Mouse (Mus musculus): ENCODE data around the gene Msln.

GRCm38 (mm10) chr17:25757691-25758090, 3.5 kb upstream of the Msln start:
- TF ChIP-seq POLR2A (IDR thresholded peaks at IDR 0.05; ENCODE audit: control insufficient read depth, low read depth, low read length) (no peak), CTCF (IDR thresholded peaks at IDR 0.05; ENCODE audit: control insufficient read depth, insufficient read depth, insufficient replicate concordance, low read depth, low read length) (no peak)

Measured in testis, adult 2 months (tissue).